Mouse (Mus musculus): ENCODE measurements around the gene Ppfia3.
A peak's percentile ranks its signal among the peaks of the same experiment; 100 is the strongest.
"Not testable (repeated sequence)": the region's sequence is repeated elsewhere in the genome, so short reads cannot be mapped to it uniquely, and the experiment has no call there.

Gene Ppfia3

DNA sequence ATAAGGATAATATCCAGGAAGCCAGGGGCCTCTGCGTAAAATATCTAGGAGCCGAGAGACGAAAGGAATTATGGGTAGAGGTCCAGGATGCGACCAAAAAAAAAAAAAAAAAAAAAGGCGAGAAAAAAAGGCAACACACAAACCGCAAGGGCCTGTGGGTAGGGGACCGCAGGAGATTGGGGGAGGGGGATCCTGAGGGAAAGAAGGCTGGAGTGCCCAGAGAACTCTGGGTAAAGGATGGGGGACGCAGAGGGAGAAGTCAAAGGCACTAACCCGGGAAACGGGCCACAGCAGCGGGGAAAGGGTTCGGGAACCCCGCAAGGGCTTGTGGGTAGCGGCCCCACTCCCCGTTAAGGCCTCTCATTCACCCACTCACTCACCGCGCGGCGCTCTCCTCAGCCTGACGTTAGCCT lies 28.3 kb upstream of the Ppfia3 start:
- peak; percentile 87 for DNase-seq (ENCODE audit: low read depth, low spot score)

- DNase-seq (ENCODE audit: low read depth, low spot score), result no peak
These were observed 19.3 kb upstream of the Ppfia3 start for GRCm38 (mm10) chr7:45386077-45386476.

- DNase-seq (ENCODE audit: low read depth, low spot score), result peak; percentile 76
These were observed 9.2 kb upstream of the Ppfia3 start for GRCm38 (mm10) chr7:45376057-45376456.

- no peak for DNase-seq (ENCODE audit: low read depth, low spot score)
These were observed 7.8 kb upstream of the Ppfia3 start for GRCm38 (mm10) chr7:45374620-45375019.

DNA sequence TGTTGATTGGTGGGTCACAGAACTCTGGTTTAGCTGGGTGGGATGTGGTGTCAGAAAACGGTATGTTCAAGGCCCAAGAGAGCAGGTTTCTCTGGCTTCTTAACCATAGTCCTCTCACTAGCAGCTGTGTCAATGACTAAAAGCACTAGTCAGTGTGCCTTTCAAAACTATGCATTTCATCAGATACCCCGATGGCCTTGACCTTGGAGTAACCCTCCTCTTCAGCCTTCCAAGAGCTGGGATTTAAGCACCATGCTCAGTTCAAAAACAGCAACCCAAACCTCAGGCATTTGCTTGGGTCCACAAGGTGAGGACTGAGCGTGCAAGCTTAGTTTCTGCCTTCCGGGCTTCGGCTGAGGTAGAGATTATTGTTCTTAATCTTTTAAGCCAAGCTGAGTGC lies 5.6 kb upstream of the Ppfia3 start:
- DNase-seq (ENCODE audit: low read depth, low spot score), result no peak

DNA sequence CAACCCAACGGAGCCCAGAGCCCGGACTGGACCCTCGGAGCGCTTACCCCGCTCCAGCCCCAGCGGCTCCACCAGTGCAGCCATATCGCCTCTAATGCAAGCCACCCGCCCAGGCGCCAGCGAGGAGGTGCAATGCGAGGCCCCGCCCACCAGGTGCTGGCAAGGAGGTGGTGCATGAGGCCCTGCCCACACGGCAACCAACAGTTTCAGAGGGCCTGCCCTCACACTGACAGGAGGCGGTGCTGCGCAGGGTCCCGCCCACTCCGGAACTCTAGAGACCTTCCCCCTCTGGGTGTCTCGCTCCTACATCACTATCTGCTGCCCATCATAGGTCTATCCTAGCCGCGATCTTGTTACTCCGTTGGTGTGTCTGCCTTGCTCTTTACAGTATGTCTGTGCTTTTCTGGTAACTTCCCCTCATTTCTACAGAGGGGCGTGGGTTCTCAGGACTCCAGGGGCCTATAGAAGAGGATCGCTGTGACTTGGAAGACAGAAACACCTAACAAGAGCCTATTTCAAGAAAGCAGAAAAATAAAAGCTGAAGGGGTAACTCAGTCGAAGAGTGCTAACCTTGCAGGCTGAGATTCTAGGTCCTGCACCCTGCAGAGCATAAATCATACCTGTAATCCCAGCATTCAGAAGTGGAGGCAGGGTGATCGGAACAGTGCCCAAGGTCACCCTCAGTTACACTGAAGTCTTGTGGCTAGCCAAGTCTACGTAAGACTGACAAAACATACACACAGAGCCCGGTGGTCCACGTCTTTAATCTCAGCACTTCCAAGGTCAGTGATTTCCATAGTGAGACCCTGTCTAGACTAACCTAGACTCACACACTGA lies 3.9 kb upstream of the Ppfia3 start, which contains the start of gene Lin7b:
Lin7b (minus strand) TSS at position 109 of the 837 bp plus-strand sequence.
- peak; percentile 96 for DNase-seq (ENCODE audit: low read depth, low spot score)

- DNase-seq (ENCODE audit: low read depth, low spot score), result peak; percentile 61
These were observed 3.1 kb upstream of the Ppfia3 start for GRCm38 (mm10) chr7:45369836-45370474.

DNA sequence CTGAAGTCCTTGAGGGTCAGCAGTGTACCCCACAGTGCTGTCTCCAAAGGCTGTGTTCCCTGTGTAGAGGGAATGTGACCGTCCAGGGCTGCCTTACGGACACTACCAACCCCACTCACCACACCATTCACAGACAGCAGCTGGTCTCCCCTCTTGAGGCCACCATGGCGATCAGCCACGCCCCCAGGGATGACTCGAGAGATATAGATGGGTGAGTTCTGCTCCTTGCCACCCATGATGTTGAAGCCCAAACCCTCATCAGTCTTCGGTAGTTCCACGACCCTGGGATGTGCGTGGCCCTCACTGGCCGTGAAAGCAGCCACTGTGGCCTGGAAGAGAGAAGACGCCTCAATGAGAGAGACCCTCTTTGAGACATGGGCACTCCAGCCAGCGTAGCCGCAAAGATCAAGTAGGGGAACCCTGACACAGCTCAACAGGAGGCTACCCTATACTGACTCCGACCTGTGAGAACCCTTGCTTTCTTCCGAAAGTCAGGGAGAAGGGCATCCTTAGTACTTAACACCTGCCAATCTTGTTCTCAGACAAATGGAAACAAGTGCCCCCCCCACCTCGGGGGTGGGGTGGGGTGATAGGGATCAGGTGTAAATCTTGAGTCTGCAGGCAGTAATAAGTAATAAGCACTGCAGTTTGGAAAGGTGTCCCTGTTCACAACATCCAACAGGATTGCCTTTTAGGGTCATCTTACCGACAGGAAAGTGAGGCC lies 2.4 kb upstream of the Ppfia3 start:
- no peak for DNase-seq (ENCODE audit: low read depth, low spot score)

GRCm38 (mm10) chr7:45368178-45368577 lies 1.4 kb upstream of the Ppfia3 start:
- peak; percentile 59 for DNase-seq (ENCODE audit: low read depth, low spot score)

DNA sequence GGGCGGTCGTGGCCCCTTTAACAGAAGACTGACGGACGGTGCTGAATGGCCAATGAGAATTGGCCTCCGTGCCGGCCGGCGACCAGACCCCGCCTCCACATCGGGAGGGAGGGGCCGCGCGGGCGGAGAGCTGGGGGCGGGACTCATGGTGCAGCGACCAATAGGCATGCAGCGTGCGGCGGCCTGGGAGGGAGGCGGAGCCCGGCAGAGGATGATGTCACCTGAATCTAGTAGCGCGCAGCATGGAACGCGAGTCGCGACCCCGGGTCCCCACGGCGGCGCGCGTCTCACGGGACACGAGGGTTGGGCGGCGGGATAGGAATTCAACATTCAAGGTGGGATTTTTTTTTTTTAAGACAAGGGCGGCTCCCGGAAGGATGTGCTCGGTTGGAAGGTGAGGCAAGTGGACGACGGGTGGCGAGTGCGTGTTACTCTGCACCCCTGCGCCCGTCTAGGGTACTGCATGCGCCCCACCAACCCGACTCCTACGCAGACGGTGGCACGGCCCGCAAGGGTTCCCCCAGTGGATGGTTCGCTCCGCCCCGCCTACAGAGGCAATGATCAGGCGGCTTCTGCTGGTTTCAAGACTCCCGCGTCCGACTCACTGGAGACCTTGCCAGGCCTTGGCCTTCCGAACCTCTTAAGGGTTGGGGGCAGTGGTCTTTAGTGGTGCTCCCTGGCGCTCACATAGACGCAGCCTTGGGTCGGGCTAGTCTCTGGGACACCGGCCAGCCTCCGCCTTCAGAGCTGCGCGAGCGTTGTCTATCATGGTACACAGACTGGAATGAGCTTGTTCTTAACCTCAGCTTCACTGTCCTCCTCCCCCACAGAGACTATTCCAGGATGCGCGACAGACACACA lies 431 bp upstream of the Ppfia3 start:
- DNase-seq (ENCODE audit: low read depth, low spot score), result peak; percentile 99

DNA sequence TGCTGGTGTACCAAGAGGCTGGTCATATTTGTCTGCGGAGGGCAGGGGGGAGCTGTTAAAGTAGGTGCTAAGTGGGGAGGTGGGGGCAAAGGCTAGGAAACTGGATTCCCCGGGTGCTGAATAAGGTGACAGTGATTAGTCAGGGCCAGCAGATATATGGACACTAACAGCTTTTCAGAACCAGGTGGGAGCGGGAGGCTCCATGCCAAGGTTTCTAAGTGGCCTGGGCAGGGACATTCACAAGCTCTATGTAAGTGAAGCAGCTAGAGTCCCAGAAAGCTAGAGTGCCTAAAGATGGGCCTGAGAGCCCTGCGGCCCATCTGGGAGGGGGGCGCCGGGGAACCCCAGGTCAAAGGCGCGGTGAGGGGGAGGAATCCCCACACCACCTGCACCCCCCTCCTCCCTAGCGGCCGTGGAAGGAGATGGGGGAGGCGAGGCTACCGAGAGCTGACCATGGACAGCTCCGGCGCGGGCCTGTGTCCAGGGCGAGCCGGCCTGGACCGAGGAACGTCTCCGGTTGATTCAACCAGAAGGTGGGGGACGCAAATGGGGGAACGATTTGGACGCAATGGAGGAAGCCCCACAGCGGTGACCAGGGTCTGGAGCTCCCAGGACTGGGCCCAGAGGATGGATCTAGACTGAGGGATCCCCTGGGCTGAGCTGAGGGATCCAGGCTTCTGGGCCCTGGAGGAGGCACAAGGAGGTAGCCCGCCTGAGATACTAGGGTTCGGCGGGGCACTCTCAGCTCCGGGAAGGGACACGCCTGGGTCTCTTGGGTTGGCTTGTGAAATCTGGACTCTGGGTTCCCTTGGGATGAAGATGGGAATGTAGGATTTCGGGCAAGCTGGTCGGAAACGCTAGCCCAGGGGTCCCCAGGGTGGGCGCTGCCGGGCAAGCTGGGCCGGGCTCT lies 822 bp downstream of the Ppfia3 start:
- DNase-seq (ENCODE audit: low read depth, low spot score), result peak; percentile 75

DNA sequence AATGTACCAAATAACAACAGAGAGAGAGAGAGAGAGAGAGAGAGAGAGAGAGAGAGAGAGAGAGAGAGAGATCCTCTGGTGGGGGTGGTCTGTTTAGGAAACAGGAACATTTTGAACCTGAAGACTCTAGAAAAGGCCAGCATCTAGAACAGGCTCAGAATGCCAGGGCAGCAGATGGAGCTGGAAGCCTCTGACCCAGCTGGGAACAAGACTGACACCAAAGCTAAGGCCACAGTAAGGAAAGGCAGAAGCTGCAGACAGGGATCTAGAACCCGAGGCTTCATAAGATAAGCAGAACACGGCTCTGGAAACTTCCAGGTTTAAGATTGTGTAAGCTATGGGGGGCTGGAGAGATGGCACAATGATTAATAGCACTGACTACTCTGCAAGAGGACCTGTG lies 2.8 kb downstream of the Ppfia3 start:
- DNase-seq (ENCODE audit: low read depth, low spot score), result peak; percentile 53

- DNase-seq (ENCODE audit: low read depth, low spot score), result peak; percentile 91
These were observed 4.0 kb downstream of the Ppfia3 start for GRCm38 (mm10) chr7:45362801-45363200.

DNA sequence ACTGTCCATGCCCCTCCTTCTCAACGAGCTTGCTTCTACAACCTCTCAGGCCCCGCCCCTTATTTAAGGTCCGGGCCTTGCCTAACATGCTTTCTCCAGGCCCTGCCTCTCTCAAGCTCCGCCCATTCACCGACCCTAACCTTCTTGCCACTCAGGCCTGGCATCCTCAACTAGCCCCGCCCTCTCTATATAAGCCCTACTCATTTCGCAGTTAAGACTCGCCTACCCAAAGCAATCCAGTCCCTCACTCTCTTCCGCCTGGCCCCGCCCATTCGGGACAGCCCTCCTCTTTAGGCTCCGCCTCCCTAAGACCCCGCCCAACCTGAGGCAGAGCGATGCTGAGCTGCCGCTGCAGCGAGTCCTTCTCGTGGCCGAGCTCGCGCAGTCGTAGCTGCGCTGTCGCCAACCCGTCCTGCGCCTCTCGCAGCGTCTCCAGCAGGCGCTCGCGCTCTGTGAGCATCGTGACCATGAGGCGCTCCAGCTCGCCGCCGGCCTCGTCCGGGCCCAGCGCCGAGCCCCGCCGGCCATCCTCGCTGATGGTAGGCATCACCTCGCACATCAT lies 5.5 kb downstream of the Ppfia3 start:
- peak; percentile 95 for DNase-seq (ENCODE audit: low read depth, low spot score)

DNA sequence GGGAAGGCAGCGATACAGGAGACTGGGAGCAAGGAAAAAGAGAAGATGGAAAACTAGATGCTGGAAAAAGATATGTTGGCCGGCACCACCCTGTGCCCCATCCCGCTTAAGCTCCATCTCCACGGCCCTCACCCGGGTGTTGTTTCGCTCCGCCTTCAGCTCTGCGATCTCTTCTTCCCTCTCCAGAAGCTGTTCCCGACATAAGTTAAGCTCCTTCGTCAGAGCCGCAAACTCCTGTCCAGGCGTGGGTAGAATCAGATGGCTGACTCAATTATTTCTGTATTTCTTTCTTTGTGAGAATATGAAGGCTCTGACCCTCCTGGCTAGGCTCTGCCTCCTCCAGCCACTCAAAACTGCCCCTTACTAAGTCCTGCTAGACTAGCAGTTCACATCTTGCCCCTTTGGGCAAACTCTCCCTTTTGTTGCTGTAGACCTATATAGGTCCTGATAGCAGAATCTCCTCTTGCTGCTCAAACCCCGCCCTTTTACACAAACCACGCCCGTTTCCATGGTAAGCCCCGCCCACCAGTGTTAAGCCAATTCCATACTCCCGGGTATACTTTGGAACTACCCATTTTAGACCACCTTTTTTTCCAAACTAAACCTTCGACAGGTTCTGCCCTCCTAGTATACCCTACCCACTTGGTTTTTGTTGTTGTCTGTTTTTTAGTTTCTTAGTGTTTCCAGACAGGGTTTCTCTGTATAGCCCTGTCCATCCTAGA lies 6.3 kb downstream of the Ppfia3 start:
- DNase-seq (ENCODE audit: low read depth, low spot score), result peak; percentile 66

DNA sequence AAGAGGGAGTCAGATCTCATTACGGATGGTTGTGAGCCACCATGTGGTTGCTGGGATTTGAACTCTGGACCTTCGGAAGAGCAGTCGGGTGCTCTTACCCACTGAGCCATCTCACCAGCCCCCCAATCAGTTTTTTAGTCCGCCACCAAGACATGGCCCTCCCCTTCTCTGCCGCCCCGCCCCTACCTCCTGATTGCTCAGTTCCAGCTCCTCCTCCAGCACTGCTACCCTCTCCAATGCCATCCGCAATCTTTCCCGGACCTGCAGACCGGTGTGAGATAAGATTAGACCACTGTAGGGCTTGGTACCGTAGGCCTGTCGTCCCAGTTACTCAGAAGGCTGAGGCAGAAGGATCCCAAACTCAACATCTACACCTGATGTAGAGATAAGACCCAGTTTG lies 7.7 kb downstream of the Ppfia3 start:
- DNase-seq (ENCODE audit: low read depth, low spot score), result not testable (repeated sequence)

- no peak for DNase-seq (ENCODE audit: low read depth, low spot score)
These were observed 10.7 kb downstream of the Ppfia3 start for GRCm38 (mm10) chr7:45356087-45356486.

DNA sequence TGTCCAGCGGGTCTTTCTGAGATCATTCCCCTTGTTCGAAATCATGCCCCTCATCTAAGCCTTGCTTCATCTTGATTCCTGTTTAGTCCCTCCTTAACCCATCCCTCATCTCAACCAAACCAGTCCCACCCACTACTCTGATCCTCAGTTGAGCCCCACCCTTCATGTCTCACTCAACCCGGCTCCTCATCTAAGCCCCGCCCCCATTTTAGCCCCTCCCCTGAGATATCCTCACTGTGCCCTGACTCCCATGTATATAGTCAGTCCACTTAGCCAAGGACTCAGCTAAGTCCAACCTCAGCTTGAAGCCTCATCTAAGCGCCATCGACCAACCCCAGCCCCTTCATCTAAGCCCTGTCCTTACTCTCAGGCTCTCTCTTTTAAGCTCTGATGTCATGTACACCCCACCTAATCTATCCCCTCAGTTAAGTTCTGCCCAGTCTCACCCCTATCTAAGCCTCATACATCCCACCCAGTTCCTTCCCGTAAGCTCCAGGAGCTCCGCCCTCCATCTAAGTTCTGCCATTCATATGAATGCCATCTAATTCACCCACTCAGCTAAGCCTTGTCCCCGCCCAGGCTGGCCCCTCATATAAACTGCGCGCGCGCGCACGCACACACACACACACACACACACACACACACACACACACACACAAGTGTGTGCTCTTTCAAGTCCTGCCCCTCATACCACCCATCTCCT lies 11.3 kb downstream of the Ppfia3 start:
- no peak for DNase-seq (ENCODE audit: low read depth, low spot score)

DNA sequence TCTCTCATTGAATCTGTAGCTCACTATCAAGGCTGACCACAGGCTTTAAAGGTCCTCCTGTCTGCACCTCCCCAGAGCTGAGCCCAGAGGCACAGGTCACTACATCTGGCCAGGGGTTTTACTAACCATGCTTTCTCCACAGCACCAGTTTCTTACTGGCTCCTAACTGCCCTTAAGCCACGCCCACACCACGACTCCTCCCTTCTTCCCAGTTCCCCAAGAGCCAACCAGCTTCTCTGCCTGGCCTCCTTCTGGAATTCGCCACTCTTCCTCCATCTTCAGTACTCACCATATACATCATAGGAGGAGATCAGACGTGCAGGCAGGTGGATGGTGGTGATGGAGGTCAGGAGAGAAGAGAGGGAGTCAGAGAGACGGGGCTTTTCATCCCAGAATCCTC lies 13.8 kb downstream of the Ppfia3 start:
- no peak for DNase-seq (ENCODE audit: low read depth, low spot score)
